In genomic region chr8:46818990-46819288, GRCm38 (mm10) we compare ENCODE assay signal across 20 mouse cellular contexts.
A peak's percentile ranks its signal among the peaks of the same experiment; 100 is the strongest.
DNase-seq lines count a peak whose midpoint lies in the region; ATAC-seq and TF ChIP-seq lines count a peak whose summit lies in the region.
"Had no signal": no experiment of that assay in that cellular context is flagged by ENCODE, and none has a peak within 500 bp of the region (broad histone marks: within the 10 kb centered on the region; RNA-seq: fewer than 3 reads in every experiment).

No protein-coding gene starts in this region.

- no peak for ATAC-seq in embryonic facial prominence, embryonic 14.5 days (ENCODE audit: low read depth)
- no peak for ATAC-seq in limb, embryonic 14.5 days (ENCODE audit: low FRiP score, low read depth)
- ATAC-seq: hindbrain, embryonic 16.5 days; intestine, embryonic 16.5 days had no signal

- TF ChIP-seq EP300 in MEL (IDR thresholded peaks at IDR 0.05; ENCODE audit: low read depth in 1 of 2, low read length in 2 of 2): peak; percentile 75 to 76

- 0 out of 2 replicates have a peak, but pooled peaks cover 7% of the 10 kb centered on the region for H3K4me1 ChIP-seq in embryonic facial prominence, embryonic 14.5 days (ENCODE audit: control insufficient read depth, insufficient read depth, low read length)
- peaks cover 10% of the 10 kb centered on the region for H3K4me1 ChIP-seq in embryonic facial prominence, embryonic 10.5 days
- peaks cover 7% of the 10 kb centered on the region; the same call in 1 of the 2 replicates for H3K4me1 ChIP-seq in limb, embryonic 14.5 days (ENCODE audit: control insufficient read depth, insufficient read depth, low read length)
- H3K4me1 ChIP-seq in limb, embryonic 10.5 days: peaks cover 20% of the 10 kb centered on the region
- peaks cover 6 to 16% of the 10 kb centered on the region in 2 experiments for H3K4me1 ChIP-seq in MEL (ENCODE audit: control insufficient read depth in 1 of 2, insufficient read depth in 2 of 2, low read length in 2 of 2)
- H3K4me1 ChIP-seq: forebrain, embryonic 10.5 days; limb, embryonic 15.5 days; neural tube, embryonic 12.5 days had no signal

- no peaks in the 10 kb centered on the region for H3K9me3 ChIP-seq in embryonic facial prominence, embryonic 14.5 days (ENCODE audit: control insufficient read depth, low read length)
- no peaks in the 10 kb centered on the region for H3K9me3 ChIP-seq in embryonic facial prominence, embryonic 10.5 days
- no peaks in the 10 kb centered on the region for H3K9me3 ChIP-seq in limb, embryonic 14.5 days (ENCODE audit: control insufficient read depth, low read length)
- no peaks in the 10 kb centered on the region for H3K9me3 ChIP-seq in limb, embryonic 10.5 days (replicated peaks)
- no peaks in the 10 kb centered on the region for H3K9me3 ChIP-seq in MEL (replicated peaks; ENCODE audit: insufficient read depth, low read length)
- H3K9me3 ChIP-seq: forebrain, embryonic 10.5 days; limb, embryonic 15.5 days; neural tube, embryonic 12.5 days had no signal

- DNase-seq in embryonic facial prominence, embryonic 14.5 days (ENCODE audit: low spot score): peak; percentile 69
- no peak for DNase-seq in embryonic facial prominence, embryonic 10.5 days (ENCODE audit: low spot score)
- DNase-seq in limb, embryonic 14.5 days (ENCODE audit: low spot score): peak; percentile 61
- DNase-seq in limb, embryonic 10.5 days (ENCODE audit: low spot score): no peak
- DNase-seq in MEL (ENCODE audit: low read depth, low spot score): peak; percentile 94
- no peak for DNase-seq in cerebellum, postnatal 36 days
- no peak for DNase-seq in left cerebral cortex, postnatal 14 days (ENCODE audit: low spot score in 2 of 2)
- DNase-seq: adrenal gland, postnatal 25 days; cerebellum, adult 11 months; heart, adult 2 months; kidney, postnatal 4 days; lung, postnatal 14 days; right cerebral cortex, postnatal 4 days had no signal

- 56% methylated on average over 2 of the region's 2 CpGs for WGBS in embryonic facial prominence, embryonic 14.5 days
- 85% methylated on average over 2 of the region's 2 CpGs for WGBS in embryonic facial prominence, embryonic 10.5 days
- WGBS in limb, embryonic 14.5 days: 59% methylated on average over 2 of the region's 2 CpGs
- WGBS in limb, embryonic 10.5 days: 79% methylated on average over 2 of the region's 2 CpGs
- WGBS in macrophage (ENCODE audit: missing documents): 42% methylated on average over 2 of the region's 2 CpGs

- H3K9ac ChIP-seq in embryonic facial prominence, embryonic 14.5 days (ENCODE audit: low read depth, low read length): no peak overlapping the region
- no peak overlapping the region for H3K9ac ChIP-seq in limb, embryonic 14.5 days (ENCODE audit: low read depth, low read length, severe bottlenecking)
- H3K9ac ChIP-seq in MEL (ENCODE audit: control insufficient read depth, low read depth, low read length, poor library complexity, severe bottlenecking): no peak overlapping the region
- H3K9ac ChIP-seq: limb, embryonic 15.5 days; neural tube, embryonic 12.5 days had no signal

- H3K79me2 ChIP-seq in MEL (ENCODE audit: control insufficient read depth, insufficient read depth, low read length, poor library complexity): no peaks in the 10 kb centered on the region
- H3K79me2 ChIP-seq in macrophage (ENCODE audit: inconsistent target): peaks cover 54% of the 10 kb centered on the region; the same call in 1 of the 2 replicates

- H3K27me3 ChIP-seq in embryonic facial prominence, embryonic 14.5 days (replicated peaks; ENCODE audit: control insufficient read depth, insufficient read depth, low read length): no peaks in the 10 kb centered on the region
- no peaks in the 10 kb centered on the region for H3K27me3 ChIP-seq in embryonic facial prominence, embryonic 10.5 days (replicated peaks; ENCODE audit: low read depth, poor library complexity, severe bottlenecking)
- no peaks in the 10 kb centered on the region for H3K27me3 ChIP-seq in limb, embryonic 14.5 days (ENCODE audit: control insufficient read depth, insufficient read depth, low read length)
- no peaks in the 10 kb centered on the region for H3K27me3 ChIP-seq in limb, embryonic 10.5 days (ENCODE audit: low read depth, poor library complexity, severe bottlenecking)
- H3K27me3 ChIP-seq in MEL (ENCODE audit: control insufficient read depth in 1 of 2, insufficient read depth in 2 of 2, low read length in 2 of 2): no peaks in the 10 kb centered on the region
- H3K27me3 ChIP-seq: limb, embryonic 15.5 days; neural tube, embryonic 12.5 days had no signal

- intact Hi-C loops in left cerebral cortex, postnatal 14 days (cut with DNase I): no loop called here

- no peak for TF ChIP-seq CTCF in MEL (IDR thresholded peaks at IDR 0.05 in 2 of 3, conservative IDR thresholded peaks at IDR 0.05 in 1 of 3; ENCODE audit: control insufficient read depth in 1 of 3, insufficient read depth in 1 of 3, low read depth in 2 of 3, low read length in 3 of 3, poor library complexity in 1 of 3, severe bottlenecking in 1 of 3)

- H3K27ac ChIP-seq in embryonic facial prominence, embryonic 14.5 days (replicated peaks; ENCODE audit: low read depth, low read length): no peak overlapping the region
- H3K27ac ChIP-seq in embryonic facial prominence, embryonic 10.5 days (replicated peaks): no peak overlapping the region
- H3K27ac ChIP-seq in limb, embryonic 14.5 days (replicated peaks; ENCODE audit: low read depth, low read length): no peak overlapping the region
- no peak overlapping the region for H3K27ac ChIP-seq in limb, embryonic 10.5 days
- H3K27ac ChIP-seq in MEL (ENCODE audit: control insufficient read depth, low read depth, low read length) (0 out of 2 replicates have a peak overlapping the region, but pooled peaks have one; percentile 2), macrophage (peak overlapping the region; percentile 63; the same call in 1 of the 2 replicates)
- H3K27ac ChIP-seq: forebrain, embryonic 10.5 days; heart, adult 2 months; limb, embryonic 15.5 days; neural tube, embryonic 12.5 days had no signal

- TF ChIP-seq RAD21 in MEL (IDR thresholded peaks at IDR 0.05; ENCODE audit: low read depth, low read length): no peak

- no peak overlapping the region for H3K4me2 ChIP-seq in embryonic facial prominence, embryonic 14.5 days (ENCODE audit: low read depth, low read length)
- H3K4me2 ChIP-seq in limb, embryonic 14.5 days (replicated peaks; ENCODE audit: low read depth, low read length, severe bottlenecking): no peak overlapping the region
- H3K4me2 ChIP-seq: limb, embryonic 15.5 days; midbrain, embryonic 11.5 days; neural tube, embryonic 12.5 days had no signal

- H3K4me3 ChIP-seq in embryonic facial prominence, embryonic 14.5 days (ENCODE audit: low read depth, low read length): no peak overlapping the region
- no peak overlapping the region for H3K4me3 ChIP-seq in embryonic facial prominence, embryonic 10.5 days
- H3K4me3 ChIP-seq in limb, embryonic 14.5 days (replicated peaks; ENCODE audit: low read length): no peak overlapping the region
- H3K4me3 ChIP-seq in limb, embryonic 10.5 days: no peak overlapping the region
- H3K4me3 ChIP-seq in MEL (ENCODE audit: control insufficient read depth in 1 of 2, insufficient read depth in 1 of 2, low read depth in 2 of 2, low read length in 2 of 2): no peak overlapping the region
- no peak overlapping the region for H3K4me3 ChIP-seq in macrophage (ENCODE audit: inconsistent target)
- H3K4me3 ChIP-seq: forebrain, embryonic 10.5 days; heart, adult 2 months; limb, embryonic 15.5 days; neural tube, embryonic 12.5 days had no signal

- 0 out of 2 replicates have a peak, but pooled peaks cover 28% of the 10 kb centered on the region for H3K36me3 ChIP-seq in embryonic facial prominence, embryonic 14.5 days (ENCODE audit: control insufficient read depth, insufficient read depth, low read length)
- peaks cover 25% of the 10 kb centered on the region for H3K36me3 ChIP-seq in embryonic facial prominence, embryonic 10.5 days (replicated peaks)
- peaks cover 25% of the 10 kb centered on the region for H3K36me3 ChIP-seq in limb, embryonic 14.5 days (ENCODE audit: control insufficient read depth, insufficient read depth, low read length)
- H3K36me3 ChIP-seq in limb, embryonic 10.5 days: peaks cover 38% of the 10 kb centered on the region
- H3K36me3 ChIP-seq in MEL (ENCODE audit: control insufficient read depth in 1 of 2, insufficient read depth in 2 of 2, low read length in 2 of 2): peaks cover 6 to 16% of the 10 kb centered on the region in 2 experiments
- peaks cover 73% of the 10 kb centered on the region for H3K36me3 ChIP-seq in macrophage (ENCODE audit: inconsistent target)

- TF ChIP-seq POLR2A in limb, embryonic 14.5 days (IDR thresholded peaks at IDR 0.05; ENCODE audit: borderline replicate concordance, extremely low read depth, insufficient read depth, insufficient read length): no peak
- TF ChIP-seq POLR2A in MEL (IDR thresholded peaks at IDR 0.05; ENCODE audit: control insufficient read depth in 1 of 2, insufficient read depth in 1 of 2, low read depth in 1 of 2, low read length in 2 of 2, poor library complexity in 1 of 2): no peak

TF ChIP-seq in MEL, 35 proteins besides CTCF, POLR2A, EP300 and RAD21 (continues in another document):
- TF ChIP-seq NELFE (IDR thresholded peaks at IDR 0.05; ENCODE audit: low read depth, low read length) (no peak), CHD1 (IDR thresholded peaks at IDR 0.05; ENCODE audit: low read depth, low read length) (no peak), TCF12 (IDR thresholded peaks at IDR 0.05; ENCODE audit: low read depth, low read length) (peak; percentile 78), TBP (IDR thresholded peaks at IDR 0.05; ENCODE audit: low read depth, low read length) (no peak), KAT2A (conservative IDR thresholded peaks at IDR 0.05; ENCODE audit: low read depth, low read length) (no peak), MAX (IDR thresholded peaks at IDR 0.05; ENCODE audit: low read length) (no peak; the same call in 1 of the 2 replicates), MAFK (IDR thresholded peaks at IDR 0.05; ENCODE audit: borderline replicate concordance, low read depth, low read length) (0 out of 2 replicates have a peak, but pooled peaks have one; percentile 4), MEF2A (IDR thresholded peaks at IDR 0.05; ENCODE audit: extremely low read depth, insufficient replicate concordance, low read depth, low read length, poor library complexity, severe bottlenecking) (no peak), GABPA (IDR thresholded peaks at IDR 0.05; ENCODE audit: low read depth, low read length) (no peak), JUND (IDR thresholded peaks at IDR 0.05; ENCODE audit: low read depth, low read length) (no peak), MYB (IDR thresholded peaks at IDR 0.05; ENCODE audit: low read depth, low read length) (no peak), POLR2AphosphoS5 (IDR thresholded peaks at IDR 0.05; ENCODE audit: borderline replicate concordance, low read depth, low read length) (no peak), HCFC1 (IDR thresholded peaks at IDR 0.05; ENCODE audit: low read depth, low read length) (0 out of 2 replicates have a peak, but pooled peaks have one; percentile 17), ZMIZ1 (IDR thresholded peaks at IDR 0.05; ENCODE audit: low read depth, low read length) (no peak), UBTF (IDR thresholded peaks at IDR 0.05; ENCODE audit: borderline replicate concordance, insufficient read depth, low read depth, low read length) (no peak), E2F4 (IDR thresholded peaks at IDR 0.05; ENCODE audit: borderline replicate concordance, low read depth, low read length) (no peak)

Comparison
In these comparisons a context has a peak if more than half of its experiments do, and no peak if none do; other contexts are left out.
1. DNase-seq: peak in embryonic facial prominence, embryonic 14.5 days (single experiment), limb, embryonic 14.5 days (single experiment) and MEL (single experiment); none in embryonic facial prominence, embryonic 10.5 days (single experiment), limb, embryonic 10.5 days (single experiment), cerebellum, postnatal 36 days (0 of 2) and left cerebral cortex, postnatal 14 days (0 of 2).
2. H3K27ac ChIP-seq: peak in MEL (single experiment) and macrophage (single experiment); none in embryonic facial prominence, embryonic 14.5 days (single experiment), embryonic facial prominence, embryonic 10.5 days (single experiment), limb, embryonic 14.5 days (single experiment) and limb, embryonic 10.5 days (single experiment).